Mouse (Mus musculus) ES-E14 (cell line): ENCODE data around the gene Olfr24.

ENCODE experiments used
- HCFC1 ChIP-seq: IDR thresholded peaks from 2 replicates; pipeline ENCODE4 v1.6.1; 2012; ENCODE audit warnings: low read length, inconsistent platforms, borderline replicate concordance; ENCODE audit not compliant: insufficient read depth
- ZC3H11A ChIP-seq: IDR thresholded peaks from 2 replicates; pipeline ENCODE4 v1.6.1; 2012; ENCODE audit warnings: low read depth, mild to moderate bottlenecking, inconsistent platforms, low read length, borderline replicate concordance
- ZNF384 ChIP-seq: IDR thresholded peaks from 2 replicates; pipeline ENCODE4 v1.6.1; 2012; ENCODE audit warnings: low read depth, low read length, inconsistent platforms

GRCm38 (mm10) chr9:18779476-18779875 lies 15.7 kb upstream of the Olfr24 start:
- TF ChIP-seq ZNF384 (no peak), ZC3H11A (no peak), HCFC1 (no peak)
